Mouse (Mus musculus) thymus, postnatal 25 days (tissue): Measurements from ENCODE around the gene Tmem258.
"Not testable (repeated sequence)": the region's sequence is repeated elsewhere in the genome, so short reads cannot be mapped to it uniquely, and the experiment has no call there.

Experiments used
- DNase-seq: peaks from one replicate; pipeline ENCODE4 v3.0.0; 2022

Tmem258 gene

DNA sequence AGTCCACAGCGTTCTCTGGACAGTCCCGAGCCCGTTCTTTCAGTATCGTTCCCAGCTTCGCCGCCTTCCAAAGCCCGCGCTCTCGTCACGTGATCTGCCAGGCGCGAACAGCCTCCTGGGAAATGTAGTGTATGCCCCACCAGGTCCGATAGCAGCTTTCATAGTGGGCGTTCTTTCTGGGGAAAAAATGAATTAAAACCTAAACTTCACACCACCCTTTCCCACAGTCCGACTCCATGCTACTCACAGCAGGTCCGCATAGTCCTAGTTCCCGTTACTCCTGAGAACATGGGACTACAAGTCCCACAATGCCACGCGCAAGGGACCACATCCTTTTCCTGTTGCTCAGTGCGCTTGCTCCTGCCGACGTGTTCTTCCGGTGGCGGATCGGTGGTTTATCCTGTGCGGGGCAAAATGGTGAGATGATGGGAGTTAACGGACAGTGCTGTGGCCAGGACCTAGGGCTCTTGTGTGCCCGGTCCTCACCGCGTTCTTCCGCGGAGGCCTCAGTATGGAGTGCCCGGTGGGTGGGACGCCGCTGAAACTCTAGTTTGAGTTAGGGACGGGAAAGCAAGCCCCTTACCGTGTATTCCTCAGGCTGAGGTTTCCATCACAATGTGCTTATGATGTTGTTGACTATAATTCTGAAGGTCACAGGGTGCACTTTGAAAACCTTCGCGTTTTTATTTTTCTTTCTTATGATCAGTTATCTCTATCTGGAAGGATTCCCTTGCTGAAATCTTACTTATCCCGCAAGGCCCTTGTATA is at the start of gene Tmem258, which contains the start of gene Fen1:
Gene Tmem258 (plus strand): TSS at position 167 of the 768 bp plus-strand sequence.
Gene Fen1 (minus strand): TSS at position 322 of the 768 bp plus-strand sequence.
- peak; percentile 93 for DNase-seq

DNA sequence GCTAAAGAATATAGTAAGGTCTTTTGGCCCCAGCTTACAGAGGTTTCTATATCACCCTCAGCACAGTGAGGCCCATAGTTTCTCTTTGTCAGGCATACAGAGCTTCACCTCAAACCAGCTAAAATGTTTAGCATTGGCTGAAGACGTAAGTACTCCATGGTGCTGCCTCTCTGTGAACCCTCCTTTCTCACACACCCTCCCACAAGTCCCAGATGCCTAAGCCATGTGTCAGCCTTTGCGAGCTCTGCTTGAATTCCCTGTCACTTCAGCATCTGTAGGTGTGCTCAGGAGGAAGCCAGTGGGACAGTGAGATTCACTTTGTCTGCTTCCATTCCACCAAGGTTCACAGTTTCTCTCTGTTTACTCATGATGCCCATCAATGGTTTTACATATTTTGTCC is 46.1 kb upstream of the Tmem258 start:
- DNase-seq: no peak

DNA sequence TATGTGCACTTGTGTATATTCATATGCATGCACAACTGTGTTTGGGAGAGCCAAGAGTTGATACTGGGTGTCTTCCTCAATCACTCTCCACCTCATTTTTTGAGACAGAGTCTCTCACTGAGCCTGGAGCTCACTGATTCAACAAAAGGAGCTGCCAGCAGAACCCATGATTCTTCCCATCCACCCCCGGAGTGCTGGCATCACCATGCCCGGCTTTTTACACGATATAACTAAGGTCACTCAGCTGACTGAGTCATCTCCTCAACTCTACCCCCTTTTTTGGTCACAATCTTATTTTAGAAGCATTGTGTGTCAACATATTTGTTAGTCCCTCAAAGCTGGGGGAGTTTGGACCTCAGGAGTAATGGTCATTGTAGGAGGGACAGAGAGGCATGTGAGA is 39.9 kb upstream of the Tmem258 start:
- DNase-seq: no peak

DNA sequence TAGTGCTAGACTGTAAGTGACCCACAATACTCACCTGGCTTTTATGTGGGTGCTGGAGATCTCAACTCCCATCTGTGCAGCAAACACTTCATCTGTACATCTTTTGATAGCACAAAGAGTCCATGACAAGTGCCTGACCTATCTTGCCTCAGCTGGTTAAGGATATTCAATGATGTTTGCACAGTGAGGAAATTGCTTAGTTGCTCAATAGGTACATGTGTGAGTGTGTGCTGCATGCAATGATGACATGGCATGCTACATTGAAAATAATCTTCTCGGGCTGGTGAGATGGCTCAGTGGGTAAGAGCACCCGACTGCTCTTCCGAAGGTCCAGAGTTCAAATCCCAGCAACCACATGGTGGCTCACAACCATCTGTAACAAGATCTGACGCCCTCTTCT is 37.9 kb upstream of the Tmem258 start:
- not testable (repeated sequence) for DNase-seq

DNA sequence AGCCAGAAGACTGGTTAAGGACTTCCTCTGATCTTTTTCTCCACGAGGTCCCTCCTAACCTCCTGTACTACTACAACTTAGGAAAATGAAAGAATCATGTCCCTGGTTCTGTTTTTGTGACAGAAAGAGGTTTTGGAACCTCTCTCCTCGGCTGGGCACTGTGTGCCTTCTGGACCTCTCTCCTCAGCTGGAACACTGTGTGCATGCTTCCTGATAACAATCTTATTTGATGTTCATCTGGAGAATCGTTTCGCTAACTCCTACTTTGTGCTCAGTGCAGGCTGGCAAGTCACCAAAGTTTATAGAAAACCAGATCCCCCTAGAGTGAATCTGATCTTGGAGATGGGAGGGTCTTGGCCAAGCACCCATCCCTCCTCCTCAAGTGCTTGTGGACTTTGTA is 36.7 kb upstream of the Tmem258 start:
- no peak for DNase-seq

GRCm38 (mm10) chr19:10167951-10168350 is 35.9 kb upstream of the Tmem258 start:
- DNase-seq: no peak

DNA sequence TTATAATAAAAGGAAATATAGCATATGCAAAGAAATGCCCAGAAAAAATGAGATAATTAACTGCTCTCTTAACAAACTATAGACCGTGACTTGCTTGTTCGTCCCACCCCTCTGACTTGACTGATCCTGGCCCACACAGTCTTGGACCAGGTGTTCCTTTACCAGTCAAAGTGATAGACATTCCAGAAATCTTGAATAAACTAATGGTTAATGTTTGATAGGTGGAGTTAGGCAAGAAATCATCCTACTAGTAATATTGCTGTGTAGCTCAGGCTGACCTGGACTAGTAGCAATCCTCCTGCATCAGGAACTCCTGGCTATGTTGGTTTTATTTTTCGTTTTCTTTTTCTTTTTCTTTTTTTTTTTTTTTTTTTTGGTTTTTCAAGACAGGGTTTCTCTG is 35.4 kb upstream of the Tmem258 start:
- DNase-seq: no peak

DNA sequence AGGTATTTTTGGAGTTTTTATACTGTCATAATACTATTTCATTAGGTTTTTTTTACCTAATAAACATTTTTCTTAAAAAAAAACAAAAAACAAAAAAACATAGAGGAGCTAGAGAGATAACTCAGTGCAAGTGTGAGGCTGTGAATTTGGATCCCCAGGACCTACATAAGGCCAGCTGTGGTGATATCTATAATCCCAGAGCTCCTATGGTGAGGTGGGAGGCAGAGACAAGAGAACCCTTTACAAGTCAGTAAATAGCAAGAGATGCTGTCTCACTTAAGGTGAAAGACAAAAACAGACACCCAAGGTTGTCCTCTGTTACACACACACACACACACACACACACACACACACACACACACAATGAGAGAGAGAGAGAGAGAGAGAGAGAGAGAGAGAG is 34.6 kb upstream of the Tmem258 start:
- no peak for DNase-seq

DNA sequence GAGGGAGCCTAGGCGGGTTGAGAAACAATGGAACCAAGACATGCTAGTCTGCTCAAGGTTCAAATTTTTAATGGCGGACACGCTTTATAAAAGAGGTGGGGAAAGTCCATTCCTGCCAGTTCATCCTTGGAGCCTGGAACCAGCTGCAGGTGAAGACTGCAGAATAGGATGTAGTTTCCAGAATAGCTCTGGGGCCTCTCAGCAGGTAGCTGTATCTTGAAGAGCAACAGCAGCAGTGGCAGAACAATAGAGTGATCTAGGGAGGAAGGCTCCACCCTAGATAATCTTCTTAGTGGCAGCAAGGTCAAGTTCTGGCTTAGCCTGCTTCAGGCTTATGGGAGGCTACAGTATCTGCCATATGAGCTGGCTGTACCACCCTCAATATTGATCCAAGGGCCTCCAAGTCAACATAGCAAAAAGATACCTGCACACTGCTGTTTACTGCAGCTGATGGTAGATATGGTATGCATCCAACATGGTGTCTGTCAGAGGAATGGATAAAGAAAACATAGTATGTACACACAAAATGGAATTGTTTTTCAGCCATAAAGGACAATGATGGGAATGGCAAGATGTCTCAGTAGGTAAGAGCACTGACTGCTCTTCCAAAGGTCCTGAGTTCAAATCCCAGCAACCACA is 34.0 kb upstream of the Tmem258 start:
- not testable (repeated sequence) for DNase-seq

GRCm38 (mm10) chr19:10170466-10170865 is 33.3 kb upstream of the Tmem258 start:
- no peak for DNase-seq

GRCm38 (mm10) chr19:10171359-10171758 is 32.5 kb upstream of the Tmem258 start:
- no peak for DNase-seq

DNA sequence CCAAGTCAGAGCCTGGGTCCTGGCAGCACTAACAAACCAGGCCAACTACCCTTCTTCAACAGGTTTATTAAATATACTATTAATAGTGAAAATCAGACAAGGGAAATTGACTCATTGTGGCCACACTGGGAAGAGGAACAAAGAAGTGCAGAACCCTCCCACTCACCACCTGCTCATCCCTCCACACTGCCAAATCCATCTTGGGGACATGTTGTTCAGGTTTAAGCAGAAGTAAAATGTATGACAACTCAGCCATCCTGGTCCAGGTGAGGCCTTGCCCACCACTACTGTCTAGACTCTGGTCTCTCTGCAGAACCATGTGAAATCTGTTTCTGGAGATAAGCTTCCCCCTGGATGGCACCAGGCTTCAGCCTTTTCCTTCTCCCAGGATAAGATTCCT is 32.0 kb upstream of the Tmem258 start:
- no peak for DNase-seq

- DNase-seq: no peak
Observed at GRCm38 (mm10) chr19:10173116-10173718, 30.6 kb upstream of the Tmem258 start.

DNA sequence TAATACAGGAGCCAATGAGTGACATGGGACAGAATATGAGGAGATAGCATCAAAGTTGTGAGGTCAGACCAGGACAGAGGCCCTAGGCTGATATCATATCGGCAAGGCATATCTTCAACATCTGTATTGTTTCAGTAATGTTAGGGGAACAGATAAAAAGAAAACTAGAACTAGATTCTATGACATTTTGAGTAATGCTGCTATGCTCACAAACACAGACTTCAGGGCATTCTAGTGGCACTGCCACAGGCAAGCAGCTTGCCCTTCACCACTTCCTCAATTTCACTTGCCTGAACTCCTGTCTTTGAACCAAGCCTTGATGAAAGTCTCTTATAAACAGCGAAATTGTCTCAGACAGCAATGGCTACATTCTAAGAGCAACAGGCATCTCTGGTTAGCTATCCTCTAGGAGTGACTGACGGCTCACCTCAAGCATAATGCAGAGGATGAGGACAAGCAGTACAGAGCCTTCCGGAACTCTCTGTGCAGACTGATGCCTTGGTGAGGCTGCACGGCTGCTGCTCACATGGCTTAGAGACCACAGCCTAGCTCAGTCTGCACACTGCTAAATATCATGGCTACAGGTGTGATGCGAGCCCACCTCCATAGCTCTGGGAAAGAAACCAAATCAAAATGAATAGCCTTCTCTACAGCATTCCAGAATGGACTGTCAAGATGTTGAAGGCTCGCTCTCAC is 29.8 kb upstream of the Tmem258 start:
- DNase-seq: no peak

DNA sequence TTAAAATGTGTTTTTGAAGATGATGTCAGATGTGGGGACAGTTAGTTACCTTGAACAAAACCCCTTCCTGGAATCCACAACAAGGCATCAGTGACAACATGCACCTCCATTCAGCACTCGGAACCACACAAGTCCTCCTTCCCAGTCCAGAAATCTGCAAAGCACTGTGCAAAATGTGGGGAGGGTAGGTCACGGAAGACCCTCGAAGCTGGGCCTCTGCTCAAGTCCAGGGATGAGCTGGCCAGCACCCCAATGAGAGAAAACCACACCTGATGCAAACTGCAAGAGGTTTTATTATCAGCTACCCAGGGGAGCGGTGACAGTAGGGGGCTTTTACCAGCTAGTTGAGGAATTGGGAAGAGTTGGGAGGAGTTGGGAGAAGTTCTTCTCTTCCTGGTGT is 28.9 kb upstream of the Tmem258 start:
- DNase-seq: no peak

DNA sequence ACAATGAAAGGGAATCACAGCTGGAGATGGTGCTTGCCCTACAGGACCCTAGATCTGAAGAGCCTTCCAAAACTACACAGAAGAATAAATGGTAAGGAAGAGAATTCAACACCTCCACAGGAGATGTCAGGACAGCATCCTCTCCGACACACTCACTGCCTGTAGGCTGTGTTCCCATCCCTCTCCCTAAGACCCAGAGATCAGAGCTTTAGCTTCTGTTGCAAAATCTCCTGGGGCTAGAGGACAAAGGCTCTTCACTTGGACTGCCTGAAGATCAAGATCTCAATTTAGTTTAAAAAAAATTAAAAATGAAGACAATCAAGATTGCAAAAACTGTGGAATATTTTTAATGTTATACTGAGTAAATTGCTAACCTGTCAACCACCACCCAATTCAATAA is 27.3 kb upstream of the Tmem258 start:
- DNase-seq: no peak

DNA sequence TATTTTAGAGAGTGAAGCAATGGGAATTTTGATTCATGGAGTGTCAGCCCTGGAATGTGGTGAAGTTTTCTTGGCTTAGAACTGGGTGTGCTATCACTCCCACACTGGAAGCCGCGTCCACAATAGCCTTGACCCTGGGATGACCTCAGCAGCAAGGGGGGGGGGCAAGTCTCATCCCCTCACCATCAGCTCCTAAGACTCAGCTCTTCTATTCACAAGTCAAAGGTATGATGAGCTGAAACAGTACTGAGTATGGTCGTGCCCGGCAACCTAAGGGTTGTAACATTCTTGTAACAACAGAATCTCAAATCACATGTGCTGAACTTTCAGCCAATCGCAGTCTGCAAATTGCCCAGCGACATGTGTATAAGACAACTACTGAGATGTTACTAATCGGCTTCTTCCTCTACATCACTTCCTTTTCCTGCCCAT is 26.9 kb upstream of the Tmem258 start:
- DNase-seq: no peak

DNA sequence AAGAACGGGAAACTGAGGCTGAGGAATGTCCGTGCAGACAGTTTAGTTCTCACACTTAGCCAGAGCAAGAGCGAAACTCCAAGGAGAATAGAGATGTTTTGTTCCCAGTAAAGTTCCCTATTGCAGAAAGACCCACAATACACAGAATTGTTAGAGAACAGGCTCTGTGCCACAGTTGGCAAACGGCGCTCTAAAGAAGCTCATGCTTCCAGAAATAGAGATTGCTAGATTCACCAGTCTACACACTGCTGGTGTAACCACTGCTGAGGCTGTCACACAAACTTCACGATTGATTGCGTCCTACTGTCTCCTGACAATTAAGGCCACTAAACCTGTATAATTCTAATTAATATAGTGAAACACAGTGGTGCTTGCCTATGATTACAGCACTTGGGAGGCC is 22.6 kb upstream of the Tmem258 start:
- no peak for DNase-seq

DNA sequence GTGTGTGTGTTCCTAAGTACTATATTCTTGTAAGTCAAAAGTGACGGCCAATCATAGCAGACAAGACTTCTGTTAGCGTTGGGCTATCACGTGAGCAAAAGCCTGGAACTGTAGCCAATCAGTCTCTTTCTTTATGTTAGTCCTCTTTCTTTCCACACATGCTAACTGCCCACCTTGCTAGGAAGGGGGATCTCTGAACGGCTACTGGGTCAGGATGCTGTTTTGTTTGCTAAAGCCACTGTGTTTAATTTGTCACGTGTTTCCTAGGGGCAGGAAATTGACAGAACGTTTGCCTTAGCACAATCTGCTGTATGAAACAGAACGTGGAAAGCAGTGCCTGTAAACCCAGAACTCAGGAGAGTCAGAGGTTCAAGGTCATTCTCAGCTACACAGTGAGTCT is 21.7 kb upstream of the Tmem258 start:
- no peak for DNase-seq

DNA sequence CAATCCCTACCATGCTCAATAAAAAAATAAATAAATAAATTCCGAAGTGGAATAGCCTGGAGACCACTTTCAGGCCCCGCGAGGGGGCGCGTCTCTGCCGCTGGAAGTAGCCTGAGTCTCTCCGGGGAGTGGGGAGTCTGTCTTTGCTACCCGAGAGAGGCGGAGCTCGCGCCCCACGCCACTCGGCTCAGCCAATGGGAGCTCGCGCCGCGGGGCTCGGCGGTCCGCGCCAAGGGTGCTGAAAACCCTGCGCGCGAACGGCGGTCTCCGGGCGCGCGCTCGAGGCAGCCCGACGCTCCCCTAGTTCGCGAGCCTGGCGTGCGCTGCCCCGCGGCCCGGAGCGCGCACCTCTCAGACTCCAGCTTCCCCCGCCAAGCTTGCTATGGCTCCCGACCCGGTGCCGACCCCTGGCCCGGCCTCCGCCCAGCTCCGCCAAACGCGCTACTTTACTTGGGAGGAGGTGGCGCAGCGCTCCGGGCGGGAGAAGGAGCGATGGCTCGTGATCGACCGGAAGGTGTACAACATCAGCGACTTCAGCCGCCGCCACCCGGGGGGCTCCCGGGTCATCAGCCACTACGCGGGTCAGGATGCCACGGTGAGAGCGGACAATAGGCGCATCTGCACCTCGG is 21.0 kb upstream of the Tmem258 start, which contains the start of gene Fads1:
Gene Fads1 (plus strand): TSS at position 219 of the 629 bp plus-strand sequence.
- peak; percentile 92 for DNase-seq

GRCm38 (mm10) chr19:10183299-10183983 is 20.4 kb upstream of the Tmem258 start:
- DNase-seq: no peak

GRCm38 (mm10) chr19:10184096-10184495 is 19.7 kb upstream of the Tmem258 start:
- no peak for DNase-seq
